Mouse (Mus musculus): Measurements from ENCODE around the gene Slc16a10.

- no peak for TF ChIP-seq CTCF (conservative IDR thresholded peaks at IDR 0.05; ENCODE audit: low read length)
- no peak for TF ChIP-seq NANOG (IDR thresholded peaks at IDR 0.05; ENCODE audit: borderline replicate concordance, low read length)
- no peak for TF ChIP-seq POU5F1 (IDR thresholded peaks at IDR 0.05; ENCODE audit: borderline replicate concordance, low read length)
These were observed 75.0 kb downstream of the Slc16a10 start for GRCm38 (mm10) chr10:40067071-40067470.
